Mouse (Mus musculus) kidney, postnatal 0 days (tissue): ENCODE measurements around the gene Emp2. TPM values are rescaled to one million over a fixed set of nuclear protein-coding genes. Genes with fewer than 3 reads are reported as not detected.

Source experiments
- ATAC-seq: fragments of 200-750 bp; cut with Nextera tagmentation; replicated peaks from 2 replicates; pipeline ENCODE4 v1.8.0; 2017; ENCODE audit warnings: low read depth, moderate number of reproducible peaks, moderate TSS enrichment, moderate library complexity; ENCODE audit not compliant: low FRiP score
- DNase-seq: peaks from one replicate; pipeline ENCODE4 v3.0.0-alpha.2; 2016; ENCODE audit warnings: low spot score
- H3K27ac ChIP-seq: fragments of 300-500 bp; sonication (generic); 2 replicates; pipeline ENCODE4 v1.5.1; 2014; ENCODE audit warnings: mild to moderate bottlenecking
- H3K27me3 ChIP-seq: fragments of 300-500 bp; sonication (generic); 2 replicates; pipeline ENCODE4 v1.6.1; 2014; ENCODE audit warnings: low read length, mixed read lengths; ENCODE audit not compliant: insufficient read depth
- H3K36me3 ChIP-seq: fragments of 300-500 bp; sonication (generic); 2 replicates; pipeline ENCODE4 v1.6.1; 2014; ENCODE audit warnings: low read length, mixed read lengths; ENCODE audit not compliant: insufficient read depth
- H3K4me1 ChIP-seq: fragments of 300-500 bp; sonication (generic); replicated peaks from 2 replicates; pipeline ENCODE4 v1.6.1; 2014; ENCODE audit warnings: antibody characterized with exemption, low read length, mixed read lengths; ENCODE audit not compliant: insufficient read depth
- H3K4me2 ChIP-seq: fragments of 300-500 bp; sonication (generic); 2 replicates; pipeline ENCODE4 v1.6.1; 2014; ENCODE audit warnings: mild to moderate bottlenecking, low read length, moderate library complexity, mixed read lengths
- H3K4me3 ChIP-seq: fragments of 300-500 bp; sonication (generic); replicated peaks from 2 replicates; pipeline ENCODE4 v1.5.1; 2014; ENCODE audit warnings: low read depth, low read length
- H3K9ac ChIP-seq: fragments of 300-500 bp; sonication (generic); 2 replicates; pipeline ENCODE4 v1.6.1; 2014; ENCODE audit warnings: low read depth, low read length
- H3K9me3 ChIP-seq: fragments of 300-500 bp; sonication (generic); replicated peaks from 2 replicates; pipeline ENCODE4 v1.6.1; 2016; ENCODE audit warnings: low read length, inconsistent platforms, mixed read lengths
- CTCF ChIP-seq: IDR thresholded peaks from 2 replicates; pipeline ENCODE4 v1.5.1; 2016; ENCODE audit warnings: antibody characterized with exemption, low read depth, mild to moderate bottlenecking, moderate library complexity
- WGBS: fragments of 180-500 bp; shearing (Covaris S2); extraction: QIAGEN DNeasy Blood & Tissue Kit; methylation state at CpG from one replicate; pipeline ENCODE4 v1.1.7; 2014; 5-methylcytosine and 5-hydroxymethylcytosine counted together
- polyA plus RNA-seq: library from polyadenylated mRNA; unstranded; fragments of >200 nt; fragmentation: Nextera tagmentation; extraction: Ambion mirVana; gene quantifications from 2 replicates; pipeline ENCODE4 v1.2.1, GENCODE M21; 2015

The Emp2 gene
- polyA plus RNA-seq, 1 experiment from 2014 or later = 17.6 TPM

- Histone ChIP-seq H3K4me3 (no peak overlapping the region), H3K36me3 (no peaks in the 10 kb centered on the region), H3K9ac (no peak overlapping the region), H3K27ac (no peak overlapping the region), H3K9me3 (no peaks in the 10 kb centered on the region), H3K4me1 (no peaks in the 10 kb centered on the region; the same call in 1 of the 2 replicates), H3K27me3 (no peaks in the 10 kb centered on the region), H3K4me2 (no peak overlapping the region)
- TF ChIP-seq CTCF = no peak
- 77% methylated on average over 5 of the region's 5 CpGs for WGBS
- DNase-seq (no peak), ATAC-seq (no peak)
These were observed 3.3 kb downstream of the Emp2 start for GRCm38 (mm10) chr16:10310507-10310906.

GRCm38 (mm10) chr16:10307351-10307750, 6.4 kb downstream of the Emp2 start:
- no peak overlapping the region for H3K4me3 ChIP-seq
- H3K4me2 ChIP-seq = no peak overlapping the region
- no peaks in the 10 kb centered on the region for H3K36me3 ChIP-seq
- H3K27me3 ChIP-seq = no peaks in the 10 kb centered on the region
- DNase-seq (no peak), ATAC-seq (no peak)
- H3K27ac ChIP-seq = no peak overlapping the region
- no peaks in the 10 kb centered on the region for H3K4me1 ChIP-seq
- H3K9ac ChIP-seq = no peak overlapping the region
- H3K9me3 ChIP-seq = no peaks in the 10 kb centered on the region
- 55% methylated on average over 5 of the region's 5 CpGs for WGBS
- TF ChIP-seq CTCF = no peak

- no peak; the same call in 1 of the 2 replicates for ATAC-seq
- Histone ChIP-seq H3K4me2 (no peak overlapping the region), H3K36me3 (no peaks in the 10 kb centered on the region), H3K27me3 (no peaks in the 10 kb centered on the region), H3K9me3 (no peaks in the 10 kb centered on the region), H3K4me3 (no peak overlapping the region), H3K27ac (no peak overlapping the region), H3K4me1 (no peaks in the 10 kb centered on the region), H3K9ac (no peak overlapping the region)
- TF ChIP-seq CTCF = no peak
- 57% methylated on average over 3 of the region's 3 CpGs for WGBS
- DNase-seq = no peak
These were observed 7.7 kb downstream of the Emp2 start for GRCm38 (mm10) chr16:10306101-10306500.

GRCm38 (mm10) chr16:10301337-10301736, 12.4 kb downstream of the Emp2 start:
- no peak for DNase-seq
- Histone ChIP-seq H3K4me1 (0 out of 2 replicates have a peak, but pooled peaks cover 4% of the 10 kb centered on the region), H3K27ac (no peak overlapping the region)

GRCm38 (mm10) chr16:10300231-10301186, 13.3 kb downstream of the Emp2 start:
- ATAC-seq (no peak), DNase-seq (no peak)
- Histone ChIP-seq H3K9ac (no peak overlapping the region), H3K27ac (no peak overlapping the region), H3K4me2 (no peak overlapping the region), H3K4me3 (no peak overlapping the region), H3K36me3 (no peaks in the 10 kb centered on the region), H3K4me1 (0 out of 2 replicates have a peak, but pooled peaks cover 4% of the 10 kb centered on the region), H3K9me3 (no peaks in the 10 kb centered on the region), H3K27me3 (no peaks in the 10 kb centered on the region)
- WGBS = 53% methylated on average over 3 of the region's 3 CpGs
- TF ChIP-seq CTCF = no peak

More at GRCm38 (mm10) chr16:10301337-10301736, 12.4 kb downstream of the Emp2 start:
- no peaks in the 10 kb centered on the region for H3K36me3 ChIP-seq
- H3K9me3 ChIP-seq = no peaks in the 10 kb centered on the region
- no peak for ATAC-seq
- no peak overlapping the region for H3K9ac ChIP-seq
- no peak for TF ChIP-seq CTCF
- H3K27me3 ChIP-seq = no peaks in the 10 kb centered on the region
- WGBS = 77% methylated on average over 3 of the region's 3 CpGs
- no peak overlapping the region for H3K4me2 ChIP-seq
- H3K4me3 ChIP-seq = no peak overlapping the region

- no peaks in the 10 kb centered on the region for H3K9me3 ChIP-seq
- DNase-seq (no peak), ATAC-seq (no peak)
- no peak overlapping the region for H3K9ac ChIP-seq
- TF ChIP-seq CTCF = no peak
- no peak overlapping the region for H3K4me3 ChIP-seq
- no peak overlapping the region for H3K4me2 ChIP-seq
- no peaks in the 10 kb centered on the region for H3K36me3 ChIP-seq
- H3K27me3 ChIP-seq = no peaks in the 10 kb centered on the region
- WGBS = 22% methylated on average over 8 of the region's 8 CpGs
- 0 out of 2 replicates have a peak, but pooled peaks cover 4% of the 10 kb centered on the region for H3K4me1 ChIP-seq
- H3K27ac ChIP-seq = no peak overlapping the region
These were observed 14.1 kb downstream of the Emp2 start for GRCm38 (mm10) chr16:10299637-10300036.
